Mouse (Mus musculus): ENCODE data around the gene Lsm4. TPM values are rescaled to one million over a fixed set of nuclear protein-coding genes. Genes with fewer than 3 reads are reported as not detected.
A peak's percentile ranks its signal among the peaks of the same experiment; 100 is the strongest.

Gene Lsm4
- polyA plus RNA-seq, 1 experiment from 2014 or later = 147 TPM

DNA sequence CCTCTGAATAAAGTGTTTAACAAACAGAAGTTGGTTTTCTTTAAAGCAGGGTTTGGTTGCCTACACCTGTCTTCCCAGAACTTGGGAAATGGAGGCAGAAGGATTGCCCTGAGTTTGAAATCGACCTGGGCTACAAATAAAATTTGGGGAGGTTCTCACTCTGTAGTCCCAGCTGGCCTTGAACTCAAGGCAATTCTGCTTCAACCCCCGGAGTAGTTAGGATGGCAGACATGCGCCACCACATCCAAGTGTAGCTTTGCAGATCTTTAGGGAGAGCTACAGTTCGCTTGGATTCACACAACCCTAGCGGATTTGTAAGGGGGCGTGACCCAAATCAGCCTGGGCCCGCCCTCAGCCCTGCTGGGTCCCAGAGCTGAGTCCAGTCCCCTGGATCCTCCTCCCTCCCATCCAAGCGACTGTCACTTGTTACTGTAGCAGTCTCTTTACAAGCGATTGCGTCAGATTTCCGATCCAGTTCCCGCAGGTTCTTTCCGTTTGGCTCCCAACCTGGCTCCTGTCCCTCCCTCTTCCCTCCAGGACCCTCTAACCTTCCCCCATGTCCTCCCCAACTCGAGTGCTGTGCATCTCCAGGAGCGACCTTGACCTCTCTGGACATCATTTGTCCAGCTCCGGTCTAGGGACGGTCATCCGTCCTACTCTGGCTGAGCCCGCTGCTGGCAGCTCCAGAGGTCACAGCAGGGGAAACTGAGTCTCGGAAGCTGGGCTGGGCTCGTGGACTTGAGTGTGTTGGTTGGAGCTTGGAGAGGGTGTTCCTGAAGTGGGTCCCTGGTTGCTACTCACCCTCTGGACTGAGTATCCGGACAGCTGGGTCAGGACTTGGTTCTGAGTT lies 42.3 kb upstream of the Lsm4 start:
- TF ChIP-seq EP300 (optimal IDR thresholded peaks at IDR 0.05) = no peak
- TF ChIP-seq CTCF (IDR thresholded peaks at IDR 0.05; ENCODE audit: low read depth) = no peak
- Histone ChIP-seq H3K9ac (ENCODE audit: low read length) (peak overlapping the region; percentile 35; the same call in 1 of the 2 replicates), H3K27ac (replicated peaks) (peak overlapping the region; percentile 74; the same call in 1 of the 2 replicates), H3K9me3 (ENCODE audit: control insufficient read depth, low read length) (no peaks in the 10 kb centered on the region), H3K4me2 (replicated peaks; ENCODE audit: low read depth) (peak overlapping the region; percentile 58; the same call in 1 of the 2 replicates), H3K36me3 (ENCODE audit: control insufficient read depth, insufficient read depth, low read length) (no peaks in the 10 kb centered on the region), H3K4me1 (replicated peaks; ENCODE audit: control insufficient read depth, insufficient read depth) (peaks cover 10% of the 10 kb centered on the region; the same call in 1 of the 2 replicates), H3K4me3 (ENCODE audit: low read depth, low read length) (no peak overlapping the region), H3K27me3 (ENCODE audit: control insufficient read depth, insufficient read depth, low read length) (no peaks in the 10 kb centered on the region)
- ATAC-seq (ENCODE audit: low FRiP score, low TSS enrichment) = peak; percentile 45; the same call in 1 of the 2 replicates
- 19% methylated on average over 22 of the region's 22 CpGs for WGBS
- DNase-seq (ENCODE audit: low spot score) = peak; percentile 49

DNA sequence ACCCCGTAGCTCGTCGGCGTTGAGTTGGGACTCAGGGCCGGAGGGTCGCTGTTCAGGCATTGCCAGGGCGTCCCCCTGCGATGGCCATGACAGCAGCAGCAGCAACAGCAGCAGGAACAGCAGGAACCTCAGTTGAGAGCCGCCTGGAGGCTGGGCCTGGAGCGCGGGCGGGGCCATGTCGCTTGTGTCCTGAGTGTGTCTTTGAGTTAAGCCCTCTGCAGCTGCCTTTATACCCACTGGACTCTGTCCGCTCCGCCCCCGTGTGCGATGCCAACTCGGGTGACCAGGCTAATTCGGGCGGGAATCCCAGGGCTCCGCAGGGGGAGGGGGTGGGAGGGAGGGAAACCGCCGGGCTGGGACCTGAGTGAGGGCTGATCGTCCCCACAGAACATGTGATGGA lies 41.6 kb upstream of the Lsm4 start:
- H3K27ac ChIP-seq (replicated peaks) = no peak overlapping the region
- H3K9me3 ChIP-seq (ENCODE audit: control insufficient read depth, low read length) = no peaks in the 10 kb centered on the region
- H3K4me1 ChIP-seq (replicated peaks; ENCODE audit: control insufficient read depth, insufficient read depth) = peaks cover 10% of the 10 kb centered on the region; the same call in 1 of the 2 replicates
- WGBS = 19% methylated on average over 23 of the region's 24 CpGs
- peak overlapping the region; percentile 17; the same call in 1 of the 2 replicates for H3K4me2 ChIP-seq (replicated peaks; ENCODE audit: low read depth)
- no peaks in the 10 kb centered on the region for H3K27me3 ChIP-seq (ENCODE audit: control insufficient read depth, insufficient read depth, low read length)
- ATAC-seq (ENCODE audit: low FRiP score, low TSS enrichment) (no peak), DNase-seq (ENCODE audit: low spot score) (peak; percentile 63)
- TF ChIP-seq EP300 (optimal IDR thresholded peaks at IDR 0.05) = no peak
- no peak for TF ChIP-seq CTCF (IDR thresholded peaks at IDR 0.05; ENCODE audit: low read depth)
- peak overlapping the region; percentile 35; the same call in 1 of the 2 replicates for H3K9ac ChIP-seq (ENCODE audit: low read length)
- H3K4me3 ChIP-seq (ENCODE audit: low read depth, low read length) = no peak overlapping the region
- no peaks in the 10 kb centered on the region for H3K36me3 ChIP-seq (ENCODE audit: control insufficient read depth, insufficient read depth, low read length)

- ATAC-seq (ENCODE audit: low FRiP score, low TSS enrichment) (no peak), DNase-seq (ENCODE audit: low spot score) (no peak)
- Histone ChIP-seq H3K9ac (ENCODE audit: low read length) (peak within 1 kb of the TSS; percentile 35), H3K9me3 (ENCODE audit: control insufficient read depth, low read length) (no peaks in the 10 kb centered on the region), H3K36me3 (ENCODE audit: control insufficient read depth, insufficient read depth, low read length) (no peaks in the 10 kb centered on the region), H3K4me1 (replicated peaks; ENCODE audit: control insufficient read depth, insufficient read depth) (peaks cover 10% of the 10 kb centered on the region; the same call in 1 of the 2 replicates), H3K4me3 (ENCODE audit: low read depth, low read length) (no peak within 1 kb of the TSS), H3K4me2 (replicated peaks; ENCODE audit: low read depth) (peak within 1 kb of the TSS; percentile 17; the same call in 1 of the 2 replicates), H3K27me3 (ENCODE audit: control insufficient read depth, insufficient read depth, low read length) (no peaks in the 10 kb centered on the region), H3K27ac (replicated peaks) (no peak within 1 kb of the TSS)
- TF ChIP-seq CTCF (IDR thresholded peaks at IDR 0.05; ENCODE audit: low read depth) (no peak), EP300 (optimal IDR thresholded peaks at IDR 0.05) (no peak)
- WGBS = 69% methylated on average over 6 of the region's 6 CpGs
Measured at GRCm38 (mm10) chr8:70632346-70632892, 40.6 kb upstream of the Lsm4 start, which contains the start of gene Gdf15. TSS of gene Gdf15 (minus strand) at chr8:70632456.

GRCm38 (mm10) chr8:70634066-70634465 lies 39.0 kb upstream of the Lsm4 start:
- WGBS = 36% methylated on average over 6 of the region's 6 CpGs
- no peak overlapping the region for H3K4me2 ChIP-seq (replicated peaks; ENCODE audit: low read depth)
- H3K36me3 ChIP-seq (ENCODE audit: control insufficient read depth, insufficient read depth, low read length) = no peaks in the 10 kb centered on the region
- no peak overlapping the region for H3K27ac ChIP-seq (replicated peaks)
- DNase-seq (ENCODE audit: low spot score) (peak; percentile 72), ATAC-seq (ENCODE audit: low FRiP score, low TSS enrichment) (peak; percentile 36)
- no peak overlapping the region for H3K9ac ChIP-seq (ENCODE audit: low read length)
- no peaks in the 10 kb centered on the region for H3K9me3 ChIP-seq (ENCODE audit: control insufficient read depth, low read length)
- H3K4me3 ChIP-seq (ENCODE audit: low read depth, low read length) = no peak overlapping the region
- H3K27me3 ChIP-seq (ENCODE audit: control insufficient read depth, insufficient read depth, low read length) = no peaks in the 10 kb centered on the region
- TF ChIP-seq CTCF (IDR thresholded peaks at IDR 0.05; ENCODE audit: low read depth) (no peak), EP300 (optimal IDR thresholded peaks at IDR 0.05) (no peak)
- peaks cover 10% of the 10 kb centered on the region; the same call in 1 of the 2 replicates for H3K4me1 ChIP-seq (replicated peaks; ENCODE audit: control insufficient read depth, insufficient read depth)

- no peak overlapping the region for H3K4me3 ChIP-seq (ENCODE audit: low read depth, low read length)
- no peaks in the 10 kb centered on the region for H3K9me3 ChIP-seq (ENCODE audit: control insufficient read depth, low read length)
- no peak for ATAC-seq (ENCODE audit: low FRiP score, low TSS enrichment)
- no peak for DNase-seq (ENCODE audit: low spot score)
- H3K4me2 ChIP-seq (replicated peaks; ENCODE audit: low read depth) = no peak overlapping the region
- no peaks in the 10 kb centered on the region for H3K27me3 ChIP-seq (ENCODE audit: control insufficient read depth, insufficient read depth, low read length)
- TF ChIP-seq CTCF (IDR thresholded peaks at IDR 0.05; ENCODE audit: low read depth) (no peak), EP300 (optimal IDR thresholded peaks at IDR 0.05) (no peak)
- H3K27ac ChIP-seq (replicated peaks) = no peak overlapping the region
- no peak overlapping the region for H3K9ac ChIP-seq (ENCODE audit: low read length)
- WGBS = 71% methylated on average over 6 of the region's 6 CpGs
- H3K36me3 ChIP-seq (ENCODE audit: control insufficient read depth, insufficient read depth, low read length) = no peaks in the 10 kb centered on the region
- 0 out of 2 replicates have a peak, but pooled peaks cover 3% of the 10 kb centered on the region for H3K4me1 ChIP-seq (replicated peaks; ENCODE audit: control insufficient read depth, insufficient read depth)
Measured at GRCm38 (mm10) chr8:70635527-70635926, 37.5 kb upstream of the Lsm4 start.
